In genomic region chr19:40733409-40733808, GRCm38 (mm10) we compare ENCODE assay signal across 19 mouse cellular contexts. TPM values are rescaled to one million over a fixed set of nuclear protein-coding genes. Genes with fewer than 3 reads are reported as not detected.
DNase-seq lines count a peak whose midpoint lies in the region; ATAC-seq and TF ChIP-seq lines count a peak whose summit lies in the region.
"Had no signal": no experiment of that assay in that cellular context is flagged by ENCODE, and none has a peak within 500 bp of the region (broad histone marks: within the 10 kb centered on the region; RNA-seq: fewer than 3 reads in every experiment).

No protein-coding gene starts in this region.

- H3K36me3 ChIP-seq in midbrain, embryonic 16.5 days (ENCODE audit: control insufficient read depth, insufficient read depth, low read length), result no peaks in the 10 kb centered on the region
- H3K36me3 ChIP-seq in midbrain, embryonic 11.5 days (ENCODE audit: control insufficient read depth, insufficient read depth, low read length), result no peaks in the 10 kb centered on the region
- H3K36me3 ChIP-seq in myocyte (ENCODE audit: control insufficient read depth, insufficient read depth), result no peaks in the 10 kb centered on the region
- H3K36me3 ChIP-seq: embryonic facial prominence, embryonic 12.5 days; heart, embryonic 13.5 days; hindbrain, embryonic 15.5 days had no signal

- H3K79me2 ChIP-seq in myocyte (ENCODE audit: control insufficient read depth, insufficient read depth), result no peaks in the 10 kb centered on the region

- no peak for ATAC-seq in midbrain, embryonic 16.5 days
- ATAC-seq in midbrain, embryonic 11.5 days (ENCODE audit: low FRiP score), result no peak
- ATAC-seq: forebrain, embryonic 13.5 days had no signal

- H3K9me3 ChIP-seq in midbrain, embryonic 16.5 days (replicated peaks; ENCODE audit: control insufficient read depth, low read length, poor library complexity, severe bottlenecking), result no peaks in the 10 kb centered on the region
- H3K9me3 ChIP-seq in midbrain, embryonic 11.5 days (ENCODE audit: control insufficient read depth, low read length), result no peaks in the 10 kb centered on the region
- H3K9me3 ChIP-seq: embryonic facial prominence, embryonic 12.5 days; forebrain, embryonic 13.5 days; heart, embryonic 13.5 days; hindbrain, embryonic 15.5 days had no signal

- no peak overlapping the region for H3ac ChIP-seq in myocyte (ENCODE audit: control insufficient read depth, insufficient read length)

- no peak for TF ChIP-seq CTCF in gastrocnemius, adult 2 months (IDR thresholded peaks at IDR 0.05)

- H3K9ac ChIP-seq in midbrain, embryonic 16.5 days (ENCODE audit: low read depth, low read length), result no peak overlapping the region
- H3K9ac ChIP-seq in midbrain, embryonic 11.5 days (ENCODE audit: low read length), result no peak overlapping the region
- H3K9ac ChIP-seq: embryonic facial prominence, embryonic 12.5 days; forebrain, embryonic 13.5 days; heart, embryonic 13.5 days; hindbrain, embryonic 15.5 days had no signal

- no peaks in the 10 kb centered on the region for H3K27me3 ChIP-seq in midbrain, embryonic 16.5 days (ENCODE audit: control insufficient read depth, insufficient read depth, low read depth, low read length)
- no peaks in the 10 kb centered on the region for H3K27me3 ChIP-seq in midbrain, embryonic 11.5 days (ENCODE audit: control insufficient read depth, insufficient read depth, low read length)
- H3K27me3 ChIP-seq in myocyte (ENCODE audit: control insufficient read depth, insufficient read depth, insufficient read length), result peaks cover 19% of the 10 kb centered on the region
- H3K27me3 ChIP-seq: embryonic facial prominence, embryonic 12.5 days; forebrain, embryonic 13.5 days; heart, embryonic 13.5 days; hindbrain, embryonic 15.5 days had no signal

- DNase-seq in gastrocnemius, adult 2 months, result no peak
- DNase-seq in gastrocnemius, postnatal 10 days, result no peak
- no peak for DNase-seq in midbrain, embryonic 11.5 days (ENCODE audit: low spot score, missing footprints)
- no peak for DNase-seq in urinary bladder, postnatal 25 days (ENCODE audit: low spot score)
- DNase-seq: adrenal gland, adult 2 months; adrenal gland, postnatal 36 days; cerebellum, adult 11 months; cerebellum, adult 8-10 months; cerebellum, postnatal 14 days; gastrocnemius, postnatal 36 days; heart, postnatal 36 days had no signal

- H3K4me2 ChIP-seq in midbrain, embryonic 16.5 days (ENCODE audit: low read length), result peak overlapping the region; percentile 4; the same call in 1 of the 2 replicates
- H3K4me2 ChIP-seq in midbrain, embryonic 11.5 days, result no peak overlapping the region
- peak overlapping the region; percentile 12 for H3K4me2 ChIP-seq in myocyte (ENCODE audit: low read depth)
- H3K4me2 ChIP-seq: embryonic facial prominence, embryonic 12.5 days; forebrain, embryonic 13.5 days; heart, embryonic 13.5 days; hindbrain, embryonic 15.5 days had no signal

- peak overlapping the region; percentile 56 for H3K4me3 ChIP-seq in gastrocnemius, adult 2 months
- no peak overlapping the region for H3K4me3 ChIP-seq in midbrain, embryonic 16.5 days (ENCODE audit: low read depth, low read length)
- no peak overlapping the region for H3K4me3 ChIP-seq in midbrain, embryonic 11.5 days (ENCODE audit: low read depth, low read length)
- H3K4me3 ChIP-seq in myocyte, result no peak overlapping the region
- H3K4me3 ChIP-seq: embryonic facial prominence, embryonic 12.5 days; forebrain, embryonic 13.5 days; heart, embryonic 13.5 days; hindbrain, embryonic 15.5 days had no signal

- peaks cover 16% of the 10 kb centered on the region for H3K4me1 ChIP-seq in midbrain, embryonic 16.5 days (ENCODE audit: control insufficient read depth, insufficient read depth, low read length)
- no peaks in the 10 kb centered on the region for H3K4me1 ChIP-seq in midbrain, embryonic 11.5 days (ENCODE audit: control insufficient read depth, insufficient read depth, low read length)

- intact Hi-C loops in gastrocnemius, adult 2 months (cut with DNase I), result no loop called here

- 65% methylated on average over 10 of the region's 10 CpGs for WGBS in midbrain, embryonic 16.5 days
- 86% methylated on average over 10 of the region's 10 CpGs for WGBS in midbrain, embryonic 11.5 days

- peak overlapping the region; percentile 41; the same call in 1 of the 2 replicates for H3K27ac ChIP-seq in gastrocnemius, adult 2 months
- H3K27ac ChIP-seq in midbrain, embryonic 16.5 days (ENCODE audit: low read length), result peak overlapping the region; percentile 66
- no peak overlapping the region for H3K27ac ChIP-seq in midbrain, embryonic 11.5 days (ENCODE audit: low read depth, low read length)
- H3K27ac ChIP-seq: embryonic facial prominence, embryonic 12.5 days; forebrain, embryonic 13.5 days; heart, embryonic 13.5 days; hindbrain, embryonic 15.5 days had no signal

- no peak for TF ChIP-seq POLR2A in myocyte (IDR thresholded peaks at IDR 0.05; ENCODE audit: insufficient read length, low read depth)

TF ChIP-seq in myocyte, 11 proteins besides CTCF, POLR2A, EP300 and RAD21:
- no peak for TF ChIP-seq SRF (IDR thresholded peaks at IDR 0.05; ENCODE audit: control insufficient read depth, insufficient read length, low read depth)
- TF ChIP-seq MYOD1 (IDR thresholded peaks at IDR 0.05; ENCODE audit: control insufficient read depth in 1 of 3, insufficient read length in 2 of 3, low read depth in 2 of 3), result no peak
- TF ChIP-seq POLR2AphosphoS2 (IDR thresholded peaks at IDR 0.05; ENCODE audit: insufficient read length, low read depth), result no peak
- no peak for TF ChIP-seq TCF12 (IDR thresholded peaks at IDR 0.05; ENCODE audit: insufficient read depth, poor library complexity, severe bottlenecking)
- TF ChIP-seq MAX (IDR thresholded peaks at IDR 0.05; ENCODE audit: low read depth), result no peak
- TF ChIP-seq USF1 (IDR thresholded peaks at IDR 0.05; ENCODE audit: low read depth), result no peak
- no peak for TF ChIP-seq TCF3 (IDR thresholded peaks at IDR 0.05; ENCODE audit: insufficient read length, low read depth)
- TF ChIP-seq REST (IDR thresholded peaks at IDR 0.05; ENCODE audit: insufficient read depth, insufficient read length), result no peak
- no peak for TF ChIP-seq E2F4 (IDR thresholded peaks at IDR 0.05; ENCODE audit: insufficient read depth)
- no peak for TF ChIP-seq CEBPB (IDR thresholded peaks at IDR 0.05; ENCODE audit: insufficient read depth, poor library complexity, severe bottlenecking)
- TF ChIP-seq MYOG (IDR thresholded peaks at IDR 0.05; ENCODE audit: control insufficient read depth in 1 of 3, insufficient read depth in 1 of 3, insufficient read length in 2 of 3, low read depth in 2 of 3), result no peak
TF ChIP-seq in myocyte: peak in this region for 0.

RNA-seq across cellular contexts. Expression of gene Cc2d2b, which starts 15.1 kb away (rescaled TPM):
- not detected for total RNA-seq in gastrocnemius, adult 2 months (2021)
- total RNA-seq in gastrocnemius, postnatal 10 days (2021), result not detected
- 0.19 and 0.42 TPM in 2 replicates for polyA plus RNA-seq in midbrain, embryonic 16.5 days (2015; fragmentation: Nextera tagmentation; extraction: Ambion mirVana)
- polyA plus RNA-seq in midbrain, embryonic 11.5 days (2014; fragmentation: Nextera tagmentation; extraction: Ambion mirVana), result 0.22 and 0.72 TPM in 2 replicates
- not detected for polyA plus RNA-seq in myocyte (2012; fragmentation: generic; extraction: Trizol)
- total RNA-seq: adrenal gland, adult 2 months; adrenal gland, postnatal 36 days; gastrocnemius, adult 18-20 months; gastrocnemius, postnatal 36 days; heart, postnatal 36 days had no signal
- polyA plus RNA-seq: adrenal gland, adult 2 months; heart, postnatal 0 days had no signal
